Mouse (Mus musculus): ENCODE results near the gene Ucma.

- TF ChIP-seq POLR2A (IDR thresholded peaks at IDR 0.05; ENCODE audit: control insufficient read depth in 1 of 2, insufficient read depth in 1 of 2, low read depth in 1 of 2, low read length in 2 of 2, poor library complexity in 1 of 2) (no peak), ZC3H11A (IDR thresholded peaks at IDR 0.05; ENCODE audit: low read depth, low read length) (no peak), MAZ (IDR thresholded peaks at IDR 0.05; ENCODE audit: low read depth, low read length) (no peak), RCOR1 (IDR thresholded peaks at IDR 0.05; ENCODE audit: low read depth, low read length) (no peak), TCF12 (IDR thresholded peaks at IDR 0.05; ENCODE audit: low read depth, low read length) (no peak), CTCF (IDR thresholded peaks at IDR 0.05 in 2 of 3, conservative IDR thresholded peaks at IDR 0.05 in 1 of 3; ENCODE audit: control insufficient read depth in 1 of 3, insufficient read depth in 1 of 3, low read depth in 2 of 3, low read length in 3 of 3, poor library complexity in 1 of 3, severe bottlenecking in 1 of 3) (no peak), TAL1 (IDR thresholded peaks at IDR 0.05; ENCODE audit: low read length) (no peak), CHD2 (IDR thresholded peaks at IDR 0.05; ENCODE audit: low read length) (no peak), HCFC1 (IDR thresholded peaks at IDR 0.05; ENCODE audit: low read depth, low read length) (no peak), MYC (IDR thresholded peaks at IDR 0.05; ENCODE audit: low read depth, low read length) (no peak), ZKSCAN1 (IDR thresholded peaks at IDR 0.05; ENCODE audit: low read depth, low read length) (no peak), POLR2AphosphoS5 (IDR thresholded peaks at IDR 0.05; ENCODE audit: borderline replicate concordance, low read depth, low read length) (no peak), RAD21 (IDR thresholded peaks at IDR 0.05; ENCODE audit: low read depth, low read length) (no peak), BHLHE40 (IDR thresholded peaks at IDR 0.05; ENCODE audit: borderline replicate concordance, low read depth, low read length) (no peak)
Observed at GRCm38 (mm10) chr2:4985000-4985399, 9.1 kb downstream of the Ucma start.

All from MEL (cell line).